Mouse (Mus musculus) small intestine, adult 2 months (tissue): Measurements from ENCODE around the gene Olfr1408. TPM values are rescaled to one million over a fixed set of nuclear protein-coding genes. Genes with fewer than 3 reads are reported as not detected.

Source experiments
- H3K27ac ChIP-seq: fragments of 200-500 bp; 2 replicates; pipeline ENCODE4 v1.5.1; 2012; ENCODE audit warnings: low read depth, low read length, control low read depth, inconsistent platforms; ENCODE audit not compliant: insufficient read depth
- H3K27me3 ChIP-seq: fragments of 200-500 bp; 2 replicates; pipeline ENCODE4 v1.6.1; 2012; ENCODE audit warnings: mild to moderate bottlenecking, moderate library complexity, low read length, inconsistent platforms; ENCODE audit not compliant: control insufficient read depth, insufficient read depth
- H3K36me3 ChIP-seq: fragments of 200-500 bp; 2 replicates; pipeline ENCODE4 v1.6.1; 2012; ENCODE audit warnings: mild to moderate bottlenecking, low read length, control low read depth, inconsistent platforms; ENCODE audit not compliant: control insufficient read depth, insufficient read depth
- H3K4me1 ChIP-seq: fragments of 200-500 bp; 2 replicates; pipeline ENCODE4 v1.6.1; 2012; ENCODE audit warnings: low read length, inconsistent platforms, mixed read lengths; ENCODE audit not compliant: control insufficient read depth, insufficient read depth, insufficient read length
- H3K4me3 ChIP-seq: fragments of 200-500 bp; 2 replicates; pipeline ENCODE4 v1.5.1; 2012; ENCODE audit warnings: low read depth, mild to moderate bottlenecking, control low read depth, inconsistent platforms, low read length, moderate library complexity
- CTCF ChIP-seq: fragments of 200-500 bp; IDR thresholded peaks from 2 replicates; pipeline ENCODE4 v1.5.1; 2012; ENCODE audit warnings: low read depth, mild to moderate bottlenecking, control low read depth, inconsistent platforms, low read length, moderate library complexity, mixed read lengths; ENCODE audit not compliant: insufficient replicate concordance, insufficient read length; ENCODE audit errors: extremely low read depth
- POLR2A ChIP-seq: fragments of 200-500 bp; IDR thresholded peaks from 2 replicates; pipeline ENCODE4 v1.6.1; 2012; ENCODE audit warnings: low read depth, mild to moderate bottlenecking, control low read depth, inconsistent platforms, low read length, moderate library complexity
- WGBS: fragments of 180-500 bp; shearing (Covaris S2); methylation state at CpG from one replicate; pipeline ENCODE4 v1.1.7; 2018; 5-methylcytosine and 5-hydroxymethylcytosine counted together
- polyA plus RNA-seq: library from polyadenylated mRNA; depleted of rRNA; stranded (reverse); fragments of >200 nt; gene quantifications from 2 replicates; pipeline ENCODE4 v1.2.3, GENCODE M21; 2012; rRNA removed

Gene Olfr1408
- polyA plus RNA-seq, result not detected in 2 replicates

- Histone ChIP-seq H3K4me3 (no peak within 1 kb of the TSS), H3K36me3 (no peaks in the 10 kb centered on the region), H3K4me1 (no peaks in the 10 kb centered on the region), H3K27me3 (no peaks in the 10 kb centered on the region), H3K27ac (no peak within 1 kb of the TSS)
- WGBS, result 62% methylated on average over 2 of the region's 2 CpGs
- TF ChIP-seq CTCF, result no peak
- TF ChIP-seq POLR2A, result no peak
Measured at GRCm38 (mm10) chr1:173137274-173137673, at the start of gene Olfr1408. Olfr1408 (minus strand) TSS chr1:173137374.

DNA sequence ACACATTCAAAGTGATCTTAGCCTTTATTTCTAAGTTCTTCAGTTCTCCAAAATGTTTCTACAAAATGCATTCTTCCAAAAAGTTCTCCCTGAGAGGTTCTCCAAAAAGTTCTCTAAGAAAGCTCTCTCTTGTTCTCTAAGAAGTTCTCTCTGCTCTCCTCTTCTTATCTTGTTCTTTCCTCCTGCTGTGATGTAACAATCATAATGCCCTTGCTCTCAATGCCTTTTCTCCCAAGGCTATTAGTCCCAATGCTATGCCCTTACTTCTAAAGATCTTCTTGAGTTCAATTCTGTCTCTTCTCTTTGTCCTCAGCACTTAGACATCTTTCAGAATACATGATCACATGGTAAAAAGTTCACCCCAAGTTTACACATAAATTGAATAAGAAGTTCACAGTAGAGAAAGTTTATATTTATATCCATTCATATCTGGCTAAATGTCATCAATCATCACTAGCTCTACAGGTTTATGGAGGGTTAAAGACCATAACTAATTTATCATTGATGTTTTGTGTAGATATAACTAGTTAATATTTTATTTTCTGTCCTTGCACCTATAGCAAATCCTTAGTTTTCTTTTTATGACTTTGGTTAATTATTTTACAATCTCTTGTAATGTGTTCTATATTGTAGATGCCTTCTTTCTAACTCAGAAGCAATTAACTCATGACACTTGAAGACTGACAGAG, 37.1 kb upstream of the Olfr1408 start:
- no peak for TF ChIP-seq CTCF
- no peak for TF ChIP-seq POLR2A

More for the DNA sequence above, 37.1 kb upstream of the Olfr1408 start:
- Histone ChIP-seq H3K36me3 (no peaks in the 10 kb centered on the region), H3K4me3 (no peak overlapping the region), H3K27ac (no peak overlapping the region), H3K4me1 (no peaks in the 10 kb centered on the region), H3K27me3 (no peaks in the 10 kb centered on the region)

Other genes starting within 250 kb of the Olfr1408 start
- gene Apcs, start 242.3 kb downstream of the Olfr1408 start, polyA plus RNA-seq, result not detected in 2 replicates
- not detected in 2 replicates for gene Olfr16, start 187.0 kb downstream of the Olfr1408 start, polyA plus RNA-seq
- gene Olfr1406, start 53.3 kb upstream of the Olfr1408 start, polyA plus RNA-seq, result not detected in 2 replicates
- not detected in 2 replicates for gene Olfr218, start 60.4 kb upstream of the Olfr1408 start, polyA plus RNA-seq
- not detected in 2 replicates for gene Olfr1404, start 75.0 kb upstream of the Olfr1408 start, polyA plus RNA-seq
- not detected in 2 replicates for gene Fcer1a, start 89.8 kb upstream of the Olfr1408 start, polyA plus RNA-seq
- not detected in 2 replicates for gene Olfr418, start 128.6 kb upstream of the Olfr1408 start, polyA plus RNA-seq
- gene Mptx2, start 140.4 kb upstream of the Olfr1408 start, polyA plus RNA-seq, result 32.4 and 79.5 TPM in 2 replicates
- 7.9 and 11.1 TPM in 2 replicates for gene Ackr1, start 196.4 kb upstream of the Olfr1408 start, polyA plus RNA-seq
- gene Aim2, start 213.5 kb upstream of the Olfr1408 start, polyA plus RNA-seq, result 1.4 and 1.5 TPM in 2 replicates
- gene Cadm3, start 230.3 kb upstream of the Olfr1408 start, polyA plus RNA-seq, result 3.8 and 4.9 TPM in 2 replicates